20 mouse cellular contexts compared by ENCODE assay signal in the genomic region with DNA sequence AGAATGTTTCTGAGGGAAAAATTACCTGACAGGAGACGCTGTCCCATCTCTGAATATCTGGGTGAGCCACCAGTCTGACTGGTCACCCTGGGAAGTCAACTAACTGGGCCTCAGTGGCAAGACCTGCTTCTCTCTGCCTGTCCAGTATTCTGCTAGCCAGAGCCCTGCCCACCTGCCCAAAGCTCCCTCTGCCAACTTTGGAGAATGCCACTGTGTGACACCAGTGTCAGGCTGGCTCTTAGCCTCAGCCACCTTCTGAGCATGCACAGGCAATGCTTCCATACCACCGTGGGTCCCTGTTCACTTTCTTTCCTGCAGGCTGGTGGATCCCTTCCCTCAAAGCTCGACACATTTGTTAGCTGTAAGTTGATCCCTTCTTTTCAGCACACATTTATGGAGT. TPM values are rescaled to one million over a fixed set of nuclear protein-coding genes. Genes with fewer than 3 reads are reported as not detected.
DNase-seq lines count a peak whose midpoint lies in the region; ATAC-seq lines count a peak whose summit lies in the region.
"Had no signal": no experiment of that assay in that cellular context is flagged by ENCODE, and none has a peak within 500 bp of the region (broad histone marks: within the 10 kb centered on the region; RNA-seq: fewer than 3 reads in every experiment).

No protein-coding gene starts in this region.

- H3K27ac ChIP-seq in forebrain, embryonic 10.5 days, result peak overlapping the region; percentile 66
- no peak overlapping the region for H3K27ac ChIP-seq in forebrain, embryonic 13.5 days
- peak overlapping the region; percentile 36; the same call in 1 of the 2 replicates for H3K27ac ChIP-seq in hindbrain, embryonic 10.5 days
- H3K27ac ChIP-seq in hindbrain, embryonic 14.5 days, result no peak overlapping the region
- peak overlapping the region; percentile 76 for H3K27ac ChIP-seq in embryonic facial prominence, embryonic 13.5 days
- peak overlapping the region; percentile 44; the same call in 1 of the 2 replicates for H3K27ac ChIP-seq in limb, embryonic 13.5 days
- H3K27ac ChIP-seq in liver, embryonic 12.5 days, result no peak overlapping the region
- H3K27ac ChIP-seq: liver, embryonic 14.5 days; midbrain, embryonic 13.5 days; neural tube, embryonic 13.5 days had no signal

- no peak overlapping the region for H3K4me3 ChIP-seq in forebrain, embryonic 10.5 days
- H3K4me3 ChIP-seq in forebrain, embryonic 13.5 days, result no peak overlapping the region
- H3K4me3 ChIP-seq in hindbrain, embryonic 10.5 days, result no peak overlapping the region
- no peak overlapping the region for H3K4me3 ChIP-seq in hindbrain, embryonic 14.5 days (replicated peaks; ENCODE audit: low read length)
- no peak overlapping the region for H3K4me3 ChIP-seq in embryonic facial prominence, embryonic 13.5 days
- no peak overlapping the region for H3K4me3 ChIP-seq in limb, embryonic 13.5 days
- H3K4me3 ChIP-seq in liver, embryonic 12.5 days, result no peak overlapping the region
- H3K4me3 ChIP-seq: midbrain, embryonic 13.5 days; neural tube, embryonic 13.5 days had no signal

- DNase-seq in forebrain, embryonic 10.5 days (ENCODE audit: extremely low spot score, low spot score), result no peak
- DNase-seq in hindbrain, embryonic 10.5 days (ENCODE audit: low spot score), result no peak
- DNase-seq in hindbrain, embryonic 14.5 days (ENCODE audit: low spot score), result no peak
- DNase-seq: B cell, adult 2 months; cerebellum, adult 9-10 months; forebrain, postnatal 0 days; heart, adult 18-20 months; heart, postnatal 4 days; kidney, adult 2 months; kidney, postnatal 14 days; right cerebral cortex, adult 18-20 months; thymus, postnatal 36 days had no signal

- no peaks in the 10 kb centered on the region for H3K27me3 ChIP-seq in forebrain, embryonic 10.5 days (ENCODE audit: poor library complexity, severe bottlenecking)
- no peaks in the 10 kb centered on the region for H3K27me3 ChIP-seq in forebrain, embryonic 13.5 days
- H3K27me3 ChIP-seq in hindbrain, embryonic 10.5 days (ENCODE audit: insufficient read depth, poor library complexity, severe bottlenecking), result no peaks in the 10 kb centered on the region
- no peaks in the 10 kb centered on the region for H3K27me3 ChIP-seq in hindbrain, embryonic 14.5 days (ENCODE audit: control insufficient read depth, insufficient read depth, low read length)
- H3K27me3 ChIP-seq in embryonic facial prominence, embryonic 13.5 days, result no peaks in the 10 kb centered on the region
- H3K27me3 ChIP-seq in limb, embryonic 13.5 days, result no peaks in the 10 kb centered on the region
- no peaks in the 10 kb centered on the region for H3K27me3 ChIP-seq in liver, embryonic 12.5 days (replicated peaks)
- H3K27me3 ChIP-seq: midbrain, embryonic 13.5 days; neural tube, embryonic 13.5 days had no signal

- H3K4me2 ChIP-seq in forebrain, embryonic 13.5 days, result no peak overlapping the region
- H3K4me2 ChIP-seq in hindbrain, embryonic 14.5 days (replicated peaks), result no peak overlapping the region
- no peak overlapping the region for H3K4me2 ChIP-seq in embryonic facial prominence, embryonic 13.5 days
- H3K4me2 ChIP-seq in limb, embryonic 13.5 days (replicated peaks), result no peak overlapping the region
- no peak overlapping the region for H3K4me2 ChIP-seq in liver, embryonic 12.5 days
- H3K4me2 ChIP-seq: midbrain, embryonic 13.5 days; neural tube, embryonic 13.5 days had no signal

- H3K36me3 ChIP-seq in forebrain, embryonic 10.5 days (replicated peaks), result no peaks in the 10 kb centered on the region
- H3K36me3 ChIP-seq in forebrain, embryonic 13.5 days (ENCODE audit: poor library complexity, severe bottlenecking), result no peaks in the 10 kb centered on the region
- no peaks in the 10 kb centered on the region for H3K36me3 ChIP-seq in hindbrain, embryonic 10.5 days
- no peaks in the 10 kb centered on the region for H3K36me3 ChIP-seq in hindbrain, embryonic 14.5 days (replicated peaks; ENCODE audit: control insufficient read depth, insufficient read depth)
- no peaks in the 10 kb centered on the region for H3K36me3 ChIP-seq in embryonic facial prominence, embryonic 13.5 days
- H3K36me3 ChIP-seq in limb, embryonic 13.5 days, result no peaks in the 10 kb centered on the region
- no peaks in the 10 kb centered on the region for H3K36me3 ChIP-seq in liver, embryonic 12.5 days
- H3K36me3 ChIP-seq: midbrain, embryonic 13.5 days; neural tube, embryonic 13.5 days had no signal

- 66% methylated on average over 3 of the region's 3 CpGs for WGBS in forebrain, embryonic 10.5 days
- 60% methylated on average over 3 of the region's 3 CpGs for WGBS in forebrain, embryonic 13.5 days
- WGBS in hindbrain, embryonic 10.5 days, result 60% methylated on average over 3 of the region's 3 CpGs
- WGBS in hindbrain, embryonic 14.5 days, result 72% methylated on average over 3 of the region's 3 CpGs
- 42% methylated on average over 3 of the region's 3 CpGs for WGBS in embryonic facial prominence, embryonic 13.5 days
- WGBS in limb, embryonic 13.5 days, result 42% methylated on average over 3 of the region's 3 CpGs
- WGBS in liver, embryonic 12.5 days (ENCODE audit: insufficient replicate concordance), result 53% methylated on average over 3 of the region's 3 CpGs

- no peak for ATAC-seq in forebrain, embryonic 13.5 days
- no peak for ATAC-seq in hindbrain, embryonic 14.5 days (ENCODE audit: low FRiP score)
- ATAC-seq in embryonic facial prominence, embryonic 13.5 days (ENCODE audit: insufficient number of reproducible peaks, insufficient read depth, low FRiP score, low TSS enrichment, low read depth), result no peak
- ATAC-seq in limb, embryonic 13.5 days (ENCODE audit: low FRiP score, low read depth), result no peak
- no peak for ATAC-seq in liver, embryonic 12.5 days
- ATAC-seq in CD4-positive, CD25-positive, alpha-beta regulatory T cell, adult 4 months, result no peak
- ATAC-seq: forebrain, postnatal 0 days; midbrain, embryonic 13.5 days had no signal

- H3K9me3 ChIP-seq in forebrain, embryonic 10.5 days, result no peaks in the 10 kb centered on the region
- no peaks in the 10 kb centered on the region for H3K9me3 ChIP-seq in forebrain, embryonic 13.5 days (replicated peaks)
- no peaks in the 10 kb centered on the region for H3K9me3 ChIP-seq in hindbrain, embryonic 10.5 days
- no peaks in the 10 kb centered on the region for H3K9me3 ChIP-seq in hindbrain, embryonic 14.5 days (ENCODE audit: control insufficient read depth, low read length)
- no peaks in the 10 kb centered on the region for H3K9me3 ChIP-seq in embryonic facial prominence, embryonic 13.5 days
- no peaks in the 10 kb centered on the region for H3K9me3 ChIP-seq in limb, embryonic 13.5 days
- no peaks in the 10 kb centered on the region for H3K9me3 ChIP-seq in liver, embryonic 12.5 days (replicated peaks)
- H3K9me3 ChIP-seq: midbrain, embryonic 13.5 days; neural tube, embryonic 13.5 days had no signal

- H3K9ac ChIP-seq in forebrain, embryonic 13.5 days, result no peak overlapping the region
- H3K9ac ChIP-seq in hindbrain, embryonic 14.5 days, result no peak overlapping the region
- H3K9ac ChIP-seq in embryonic facial prominence, embryonic 13.5 days, result no peak overlapping the region
- no peak overlapping the region for H3K9ac ChIP-seq in limb, embryonic 13.5 days
- no peak overlapping the region for H3K9ac ChIP-seq in liver, embryonic 12.5 days
- H3K9ac ChIP-seq: forebrain, postnatal 0 days; liver, embryonic 14.5 days; midbrain, embryonic 13.5 days; neural tube, embryonic 13.5 days had no signal

- peaks cover 41% of the 10 kb centered on the region for H3K4me1 ChIP-seq in forebrain, embryonic 10.5 days
- H3K4me1 ChIP-seq in forebrain, embryonic 13.5 days, result peaks cover 20% of the 10 kb centered on the region
- peaks cover 54% of the 10 kb centered on the region for H3K4me1 ChIP-seq in hindbrain, embryonic 10.5 days (replicated peaks)
- H3K4me1 ChIP-seq in hindbrain, embryonic 14.5 days (replicated peaks; ENCODE audit: control insufficient read depth, insufficient read depth, low read length), result no peaks in the 10 kb centered on the region
- peaks cover 45% of the 10 kb centered on the region for H3K4me1 ChIP-seq in embryonic facial prominence, embryonic 13.5 days
- peaks cover 61% of the 10 kb centered on the region for H3K4me1 ChIP-seq in limb, embryonic 13.5 days
- 0 out of 2 replicates have a peak, but pooled peaks cover 15% of the 10 kb centered on the region for H3K4me1 ChIP-seq in liver, embryonic 12.5 days

RNA-seq across cellular contexts. Expression of a gene that starts 54.7 kb away (rescaled TPM):
- 27.5 and 29.2 TPM in 2 replicates for polyA plus RNA-seq in forebrain, embryonic 10.5 days (2016; fragmentation: Nextera tagmentation; extraction: Ambion mirVana)
- 23.0 TPM in 2 replicates for polyA plus RNA-seq in forebrain, embryonic 13.5 days (2015; fragmentation: Nextera tagmentation; extraction: Ambion mirVana)
- 30.5 and 32.7 TPM in 2 replicates for polyA plus RNA-seq in hindbrain, embryonic 10.5 days (2016; fragmentation: Nextera tagmentation; extraction: Ambion mirVana)
- polyA plus RNA-seq in hindbrain, embryonic 14.5 days (2014; fragmentation: Nextera tagmentation; extraction: Ambion mirVana), result 15.4 and 16.5 TPM in 2 replicates
- 148 and 177 TPM in 2 replicates for polyA plus RNA-seq in embryonic facial prominence, embryonic 13.5 days (2015; fragmentation: Nextera tagmentation; extraction: Ambion mirVana)
- polyA plus RNA-seq in limb, embryonic 13.5 days (2015; fragmentation: Nextera tagmentation; extraction: Ambion mirVana), result 147 and 149 TPM in 2 replicates
- polyA plus RNA-seq in liver, embryonic 12.5 days (2016; fragmentation: Nextera tagmentation; extraction: Ambion mirVana), result 5.9 and 7.0 TPM in 2 replicates
- 1 to 10 TPM; 3.4 to 5.0 TPM for polyA plus RNA-seq in CD4-positive, CD25-positive, alpha-beta regulatory T cell, adult 4 months (2017; shearing (Covaris generic))

Comparison
In these comparisons a context has a peak if more than half of its experiments do, and no peak if none do; other contexts are left out.
1. H3K27ac ChIP-seq: peak in forebrain, embryonic 10.5 days (single experiment), hindbrain, embryonic 10.5 days (single experiment), embryonic facial prominence, embryonic 13.5 days (single experiment) and limb, embryonic 13.5 days (single experiment); none in forebrain, embryonic 13.5 days (single experiment), hindbrain, embryonic 14.5 days (single experiment) and liver, embryonic 12.5 days (single experiment).